Mouse (Mus musculus) layer of hippocampus, adult 2 months (tissue): Measurements from ENCODE around the gene Tdp1. TPM values are rescaled to one million over a fixed set of nuclear protein-coding genes. Genes with fewer than 3 reads are reported as not detected.
"Not testable (repeated sequence)": the region's sequence is repeated elsewhere in the genome, so short reads cannot be mapped to it uniquely, and the experiment has no call there.

Experiments used
- DNase-seq, 2 experiments: peaks; one replicate each; pipeline ENCODE4 v3.0.0; 2022; ENCODE audit warnings: low spot score in 2 of 2
- H3K27ac ChIP-seq: fragments of 200-600 bp; 2 replicates; pipeline ENCODE4 v1.8.1; 2022
- H3K4me3 ChIP-seq: fragments of 200-600 bp; 2 replicates; pipeline ENCODE4 v1.8.1; 2022; ENCODE audit warnings: mild to moderate bottlenecking
- CTCF ChIP-seq: fragments of 200-600 bp; conservative IDR thresholded peaks from 2 replicates; pipeline ENCODE4 v1.8.1; 2022; ENCODE audit warnings: antibody characterized with exemption, mild to moderate bottlenecking, moderate library complexity
- total RNA-seq, 2 experiments: library from RNA; stranded (reverse); gene quantifications; 2 replicates each; pipeline ENCODE4 v1.2.3; 2021

The Tdp1 gene
- total RNA-seq, 2 experiments from 2014 or later, result 24.2 to 30.9 TPM

DNA sequence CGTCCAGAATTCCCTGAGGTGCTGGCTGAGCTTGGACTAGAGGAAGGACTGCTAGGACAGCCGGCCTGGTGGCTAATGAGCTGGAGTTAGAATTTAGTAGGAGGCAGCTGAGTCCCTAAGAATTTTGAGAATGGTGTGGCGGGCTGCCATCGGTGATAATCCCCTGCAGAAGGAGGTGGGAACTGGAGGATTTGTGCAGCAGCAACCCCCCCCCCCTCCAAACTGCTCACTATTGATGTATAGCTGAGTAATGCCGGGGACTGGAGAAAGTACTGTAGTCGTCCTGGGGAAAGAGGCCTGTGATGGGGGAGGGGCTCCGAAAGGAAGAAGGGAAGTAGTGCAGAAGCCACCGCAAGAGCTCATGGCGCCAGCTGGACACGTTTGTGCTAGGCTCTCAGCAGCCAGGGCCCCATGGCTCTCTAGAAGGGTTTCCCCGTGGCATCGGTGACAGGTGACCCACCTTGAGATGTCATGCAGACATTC lies 82.6 kb downstream of the Tdp1 start:
- Histone ChIP-seq H3K27ac (peak overlapping the region; percentile 83), H3K4me3 (peak overlapping the region; percentile 63)
- no peak for TF ChIP-seq CTCF
- no peak for DNase-seq

GRCm38 (mm10) chr12:99969906-99970305 lies 85.6 kb downstream of the Tdp1 start:
- DNase-seq, result no peak
- no peak for TF ChIP-seq CTCF

DNA sequence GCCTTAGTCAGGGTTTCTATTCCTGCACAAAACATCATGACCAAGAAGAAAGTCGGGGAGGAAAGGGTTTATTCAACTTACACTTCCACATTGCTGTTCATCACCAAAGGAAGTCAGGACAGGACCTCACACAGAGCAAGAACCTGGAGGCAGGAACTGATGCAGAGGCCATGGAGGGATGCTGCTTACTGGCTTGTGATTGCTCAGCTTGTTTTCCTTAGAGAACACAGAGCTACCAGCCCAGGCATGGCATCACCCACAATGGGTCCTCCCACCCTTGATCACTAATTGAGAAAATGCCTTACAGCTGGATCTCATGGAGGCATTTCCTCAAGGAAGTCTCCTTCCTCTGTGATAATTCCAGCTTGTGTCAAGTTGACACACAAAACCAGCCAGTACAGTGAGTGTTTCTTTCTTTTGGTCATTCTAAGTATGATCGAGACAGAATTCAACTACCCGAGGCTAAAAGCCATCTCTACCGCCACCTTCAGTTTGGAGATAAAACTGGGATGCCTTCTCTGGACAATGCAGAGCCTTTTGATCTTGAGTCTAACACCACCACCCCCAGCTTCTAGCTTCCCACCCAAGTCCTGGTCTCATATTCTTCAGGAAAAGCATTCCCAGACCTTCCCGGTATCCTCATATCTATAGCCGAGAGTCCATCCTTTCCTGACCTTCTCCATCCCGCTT lies 87.0 kb downstream of the Tdp1 start:
- H3K27ac ChIP-seq, DNase-seq, H3K4me3 ChIP-seq: not testable (repeated sequence)
- peak; percentile 38; the same call in 1 of the 2 replicates for TF ChIP-seq CTCF

More at GRCm38 (mm10) chr12:99969906-99970305, 85.6 kb downstream of the Tdp1 start:
- no peak overlapping the region for H3K27ac ChIP-seq
- H3K4me3 ChIP-seq, result no peak overlapping the region

- Histone ChIP-seq H3K4me3 (no peak overlapping the region), H3K27ac (no peak overlapping the region)
- peak; percentile 53 for TF ChIP-seq CTCF
- no peak for DNase-seq
Measured at GRCm38 (mm10) chr12:99972825-99973224, 88.5 kb downstream of the Tdp1 start.

DNA sequence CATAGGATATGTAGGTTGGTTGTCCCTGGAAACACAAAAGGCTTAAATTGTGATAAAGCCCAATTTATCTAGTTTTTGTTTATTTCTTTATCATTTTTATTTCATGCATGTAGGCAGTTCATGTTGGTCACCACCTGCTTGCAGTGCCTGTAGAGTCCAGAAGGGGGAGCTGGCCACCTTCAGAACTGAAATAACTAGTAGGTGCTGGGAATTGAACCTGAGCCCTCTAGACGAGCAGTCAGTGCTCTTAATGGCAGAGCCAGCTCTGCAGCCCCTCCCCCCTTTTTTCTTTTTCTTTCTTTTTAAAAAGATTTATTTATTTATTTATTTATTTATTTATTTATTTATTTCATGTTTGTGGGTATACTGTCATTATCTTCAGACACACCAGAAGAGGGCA lies 89.3 kb downstream of the Tdp1 start:
- peak; percentile 69 for TF ChIP-seq CTCF
- no peak for DNase-seq
- no peak overlapping the region for H3K27ac ChIP-seq
- no peak overlapping the region for H3K4me3 ChIP-seq

- H3K4me3 ChIP-seq, result no peak overlapping the region
- TF ChIP-seq CTCF, result no peak
- no peak overlapping the region for H3K27ac ChIP-seq
- DNase-seq, result no peak
Measured at GRCm38 (mm10) chr12:99979541-99979940, 95.2 kb downstream of the Tdp1 start.

- no peak for TF ChIP-seq CTCF
- no peak overlapping the region for H3K27ac ChIP-seq
- no peak for DNase-seq
- no peak overlapping the region for H3K4me3 ChIP-seq
Measured at GRCm38 (mm10) chr12:99986797-99987196, 102.5 kb downstream of the Tdp1 start.

- no peak for TF ChIP-seq CTCF
- H3K4me3 ChIP-seq, result no peak overlapping the region
- DNase-seq, result no peak
- H3K27ac ChIP-seq, result no peak overlapping the region
Measured at GRCm38 (mm10) chr12:99988144-99988543, 103.8 kb downstream of the Tdp1 start.

DNA sequence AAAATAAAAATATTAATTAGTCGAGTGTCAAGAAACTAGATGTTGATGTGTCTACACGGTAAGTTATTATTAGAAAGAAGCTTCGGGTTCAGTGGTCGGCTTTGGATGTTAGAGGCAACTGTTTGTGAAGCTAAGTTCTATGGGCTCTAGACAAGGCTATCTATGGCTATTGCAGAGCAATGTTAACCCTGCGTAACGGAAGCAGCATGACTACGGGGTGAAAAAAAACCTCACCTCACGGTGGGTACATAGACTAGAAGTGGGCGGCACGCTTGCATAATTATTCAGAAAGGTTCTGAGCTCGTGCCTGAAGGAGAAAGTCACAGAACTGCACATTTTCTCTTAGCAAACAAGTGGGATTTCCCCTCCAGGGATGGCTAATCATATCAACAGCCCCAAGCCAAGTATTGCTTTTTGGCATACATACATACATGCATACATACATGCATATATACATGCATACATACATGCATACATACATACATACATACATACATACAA lies 108.1 kb downstream of the Tdp1 start:
- Histone ChIP-seq H3K4me3 (no peak overlapping the region), H3K27ac (peak overlapping the region; percentile 78)
- no peak for DNase-seq
- no peak for TF ChIP-seq CTCF

DNA sequence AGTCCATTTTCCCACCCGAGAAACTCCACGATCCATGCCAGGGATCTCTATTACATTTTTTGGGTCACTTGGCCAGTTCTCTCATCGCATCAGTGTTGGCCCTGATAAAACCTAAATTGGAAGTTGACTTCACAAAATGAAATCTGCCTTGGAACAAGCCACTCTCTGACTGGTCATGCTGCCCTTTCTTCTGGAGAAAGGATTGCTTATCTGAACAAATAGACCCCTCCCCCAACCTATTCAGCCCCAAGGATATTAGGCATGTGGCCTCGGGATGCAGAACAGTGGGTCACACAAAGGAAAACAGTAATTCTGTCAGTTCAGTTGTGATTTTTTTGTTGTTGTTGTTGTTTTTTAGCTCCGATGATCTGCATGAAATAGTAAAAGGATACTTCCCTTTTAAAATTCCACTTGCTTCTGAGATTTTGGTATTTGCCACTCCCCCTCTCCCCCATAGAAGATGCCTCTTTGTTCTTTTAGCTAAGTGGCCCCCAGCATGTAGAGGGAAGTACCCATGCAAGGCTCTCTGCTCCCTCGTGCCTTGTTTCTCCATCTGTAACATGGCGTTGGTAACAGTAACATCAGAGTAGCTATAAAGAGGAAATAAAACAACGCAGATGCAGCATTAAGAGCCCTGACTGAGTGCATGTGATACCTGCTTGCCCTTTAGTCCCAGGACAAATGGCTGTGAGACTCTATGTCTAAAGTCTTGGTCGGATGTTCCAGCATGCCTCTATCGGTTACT lies 109.0 kb downstream of the Tdp1 start:
- H3K4me3 ChIP-seq, result no peak overlapping the region
- H3K27ac ChIP-seq, result peak overlapping the region; percentile 78
- DNase-seq, result peak in 1 of 2 experiments; percentile 3
- no peak for TF ChIP-seq CTCF

DNA sequence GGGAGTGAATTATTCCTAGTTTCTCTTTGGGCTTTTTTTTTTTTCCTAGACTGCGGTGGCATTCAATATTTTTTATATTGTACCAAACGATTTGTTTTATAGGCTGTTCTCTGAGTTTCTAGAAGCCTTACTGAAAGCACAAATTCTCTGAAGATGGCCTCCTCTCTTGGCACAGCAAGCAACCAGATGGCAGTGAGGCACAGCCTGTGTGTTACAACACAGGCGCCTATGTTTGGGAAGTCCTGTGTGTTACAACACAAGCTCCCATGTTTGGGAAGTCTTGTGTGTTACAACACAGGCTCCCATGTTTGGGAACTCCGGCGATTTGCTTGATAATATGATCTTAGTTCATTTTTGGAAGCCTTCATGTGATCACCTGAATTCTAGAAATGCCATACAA lies 111.6 kb downstream of the Tdp1 start:
- no peak for TF ChIP-seq CTCF
- H3K4me3 ChIP-seq, result no peak overlapping the region
- DNase-seq, result peak; percentile 59 to 68
- H3K27ac ChIP-seq, result peak overlapping the region; percentile 67

- Histone ChIP-seq H3K27ac (peak overlapping the region; percentile 57), H3K4me3 (no peak overlapping the region)
- no peak for DNase-seq
- no peak for TF ChIP-seq CTCF
Measured at GRCm38 (mm10) chr12:99999726-100000125, 115.4 kb downstream of the Tdp1 start.

DNA sequence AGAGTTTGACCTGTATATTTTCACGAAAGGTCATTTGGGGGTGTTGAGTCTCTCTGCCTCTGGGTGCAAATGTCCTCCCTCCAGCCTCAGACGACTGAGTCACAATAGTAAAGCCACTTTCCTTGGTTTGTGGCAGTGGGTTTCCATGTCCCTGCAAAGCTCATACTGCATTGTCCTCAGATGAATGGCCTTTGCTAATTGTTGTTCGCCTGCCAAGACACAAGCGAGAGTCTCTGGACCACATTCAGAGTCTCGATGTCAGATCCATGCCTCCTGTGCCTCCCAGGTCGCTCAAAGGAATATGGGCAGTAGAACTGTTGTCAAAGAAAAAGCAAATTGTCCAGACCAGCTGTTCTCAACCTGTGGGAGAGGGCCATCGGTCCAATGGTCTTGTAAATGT lies 116.1 kb downstream of the Tdp1 start:
- TF ChIP-seq CTCF, result no peak
- H3K27ac ChIP-seq, result peak overlapping the region; percentile 57
- no peak overlapping the region for H3K4me3 ChIP-seq
- DNase-seq, result no peak
